Mouse (Mus musculus) regulatory T cell (primary cell): ENCODE measurements around the gene Nhlrc2.

ENCODE experiments used
- in situ Hi-C: fragments of 300-600 bp; cut with MboI, MseI; formaldehyde crosslinking; loops from one replicate; pipeline ENCODE4 v1.15.1; 2025; ENCODE audit warnings: high pct_unique_total_duplicates

Nhlrc2 gene

GRCm38 (mm10) chr19:56621876-56622275 is 73.8 kb downstream of the Nhlrc2 start:
- in situ Hi-C loops = no loop called here

GRCm38 (mm10) chr19:56627881-56628472 is 79.9 kb downstream of the Nhlrc2 start:
- in situ Hi-C loops = no loop called here

- in situ Hi-C loops = no loop called here
Observed at GRCm38 (mm10) chr19:56629647-56630046, 81.6 kb downstream of the Nhlrc2 start.

GRCm38 (mm10) chr19:56631017-56631416 is 83.0 kb downstream of the Nhlrc2 start:
- in situ Hi-C loops = no loop called here

GRCm38 (mm10) chr19:56631451-56631901 is 83.4 kb downstream of the Nhlrc2 start:
- in situ Hi-C loops = no loop called here

GRCm38 (mm10) chr19:56637035-56637683 is 89.1 kb downstream of the Nhlrc2 start:
- in situ Hi-C loops = no loop called here

GRCm38 (mm10) chr19:56637684-56638049 is 89.6 kb downstream of the Nhlrc2 start:
- in situ Hi-C loops = no loop called here

GRCm38 (mm10) chr19:56647451-56648120 is 99.5 kb downstream of the Nhlrc2 start:
- in situ Hi-C loops = no loop called here

GRCm38 (mm10) chr19:56651262-56651661 is 103.2 kb downstream of the Nhlrc2 start:
- in situ Hi-C loops = no loop called here

GRCm38 (mm10) chr19:56652034-56652962 is 104.2 kb downstream of the Nhlrc2 start:
- in situ Hi-C loops = no loop called here
